Mouse (Mus musculus) adrenal gland, adult 18-20 months (tissue): ENCODE measurements around the gene Erp27. TPM values are rescaled to one million over a fixed set of nuclear protein-coding genes. Genes with fewer than 3 reads are reported as not detected.
"Not testable (repeated sequence)": the region's sequence is repeated elsewhere in the genome, so short reads cannot be mapped to it uniquely, and the experiment has no call there.

Source experiments
- DNase-seq, 2 experiments: peaks; one replicate each; pipeline ENCODE4 v3.0.0; 2021 to 2022; ENCODE audit warnings: low spot score in 2 of 2
- long read RNA-seq, 2 experiments: library from polyadenylated mRNA; stranded (forward); transcript quantifications; one replicate each; pipeline ENCODE4 v2.0.0; 2021
- total RNA-seq, 2 experiments: library from RNA; stranded (reverse); gene quantifications; 1 replicate in 1 of 2; 2 replicates in 1 of 2; pipeline ENCODE4 v1.2.3; 2021

The Erp27 gene
- not detected for total RNA-seq
- long read RNA-seq, experiment 1: 0 reads
- long read RNA-seq, experiment 2: 0 reads

DNA sequence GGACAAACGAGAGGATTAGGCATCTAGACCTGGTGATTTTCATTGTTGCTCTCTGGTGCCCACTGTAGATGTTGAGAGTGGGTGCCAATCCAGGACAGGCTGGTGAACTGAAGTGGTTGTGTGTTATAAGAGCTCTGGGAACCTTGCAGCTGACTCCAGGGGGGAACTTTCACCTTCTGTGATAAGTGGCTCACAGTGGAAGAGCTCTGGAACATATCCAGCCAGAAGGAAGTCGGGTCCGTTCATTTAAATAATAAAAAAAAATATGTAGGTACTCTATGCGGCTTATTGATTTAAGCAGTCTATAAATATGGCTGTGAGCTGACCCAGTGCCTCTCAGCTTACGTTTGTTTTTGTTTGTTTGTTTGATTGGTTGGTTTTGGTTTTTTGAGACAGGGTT lies at the start of gene Erp27:
Erp27 (minus strand) TSS at position 101 of the 400 bp plus-strand sequence.
- no peak for DNase-seq

GRCm38 (mm10) chr6:136968877-136969276 lies 46.9 kb upstream of the Erp27 start:
- not testable (repeated sequence) for DNase-seq

GRCm38 (mm10) chr6:136967466-136967865 lies 45.5 kb upstream of the Erp27 start:
- no peak for DNase-seq

- no peak for DNase-seq
These were observed 43.9 kb upstream of the Erp27 start for GRCm38 (mm10) chr6:136965912-136966311.

DNA sequence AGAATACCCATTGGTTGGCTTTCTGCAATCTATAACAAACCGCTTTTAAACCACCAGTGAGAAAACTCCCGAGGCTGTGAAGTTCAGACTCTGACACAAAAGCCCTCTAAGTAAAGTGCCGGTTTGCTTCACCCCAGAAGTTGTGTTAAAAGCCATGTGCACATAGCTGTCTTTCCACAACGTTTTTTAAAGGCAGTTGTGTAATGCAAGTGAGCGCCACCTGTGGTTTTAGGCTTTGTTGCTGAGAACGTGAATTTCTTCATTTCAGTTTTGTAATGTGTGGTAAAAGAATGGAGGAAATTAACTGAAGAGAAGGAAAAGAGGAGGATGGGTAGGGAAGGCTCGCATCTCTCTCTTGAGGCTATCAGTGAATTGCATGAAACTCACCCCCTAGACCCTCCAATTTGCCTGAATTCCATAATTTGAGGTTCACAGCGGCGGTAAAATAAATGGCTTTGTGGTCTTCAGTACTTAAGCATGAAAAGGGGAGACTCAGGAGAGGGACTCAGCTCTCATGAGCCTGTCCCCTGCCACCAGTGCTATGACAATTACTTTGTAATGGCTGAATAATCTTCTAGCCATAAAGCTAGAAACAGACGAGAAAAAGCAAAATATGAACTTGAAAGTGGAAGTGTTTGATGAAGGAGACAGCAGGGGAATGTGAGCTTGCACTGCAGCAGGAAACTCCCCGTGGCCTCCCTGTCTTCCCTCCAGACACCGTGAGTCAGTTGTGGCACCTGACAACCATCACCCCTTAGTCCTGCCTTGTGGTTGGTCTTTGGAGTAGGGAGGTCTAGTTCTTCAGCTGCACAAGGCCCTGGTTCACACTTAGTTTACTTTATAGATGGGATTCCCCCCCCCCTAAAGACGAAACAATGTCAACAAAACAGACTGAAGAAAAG lies 42.9 kb upstream of the Erp27 start:
- DNase-seq: no peak

- DNase-seq: no peak
These were observed 41.0 kb upstream of the Erp27 start for GRCm38 (mm10) chr6:136962957-136963356.

GRCm38 (mm10) chr6:136959131-136959530 lies 37.2 kb upstream of the Erp27 start:
- DNase-seq: no peak

DNA sequence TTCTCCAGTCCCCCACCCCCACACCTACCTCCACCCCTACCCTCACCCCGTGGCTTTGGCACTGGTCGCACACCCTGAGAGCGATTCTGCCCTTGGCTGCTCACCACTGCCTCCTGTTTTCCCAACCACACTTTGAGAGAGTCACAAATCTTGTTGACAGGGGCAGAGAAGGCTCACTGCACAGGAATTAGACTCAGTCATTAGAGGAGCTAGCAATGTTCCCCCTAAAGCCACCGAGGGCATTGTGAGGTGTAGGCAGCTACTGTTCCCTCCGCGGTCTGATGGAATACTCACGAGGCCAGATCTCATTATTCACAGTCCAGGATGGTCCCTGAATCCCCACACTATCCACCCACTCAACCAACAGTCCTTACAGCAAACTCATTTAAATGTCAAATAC lies 35.1 kb upstream of the Erp27 start:
- no peak for DNase-seq

DNA sequence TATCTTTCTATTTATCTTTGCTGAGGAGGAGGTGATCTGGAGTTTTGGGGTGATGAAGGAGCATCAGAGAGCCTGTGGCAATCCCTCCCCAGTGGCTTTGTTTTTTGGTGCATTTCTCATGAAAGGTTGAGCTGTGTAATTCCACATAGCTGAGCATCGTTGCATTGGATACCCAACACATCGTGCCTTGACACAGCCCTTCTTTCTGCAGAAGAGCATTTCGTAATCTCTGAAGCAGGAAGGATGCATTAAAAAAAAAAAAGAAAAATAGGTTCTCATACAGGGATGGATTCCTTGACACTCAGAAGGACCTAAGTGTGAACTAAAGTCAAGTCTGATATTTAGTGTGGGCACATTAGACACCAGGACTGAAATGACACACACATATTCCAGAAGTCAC lies 33.3 kb upstream of the Erp27 start:
- DNase-seq: no peak

DNA sequence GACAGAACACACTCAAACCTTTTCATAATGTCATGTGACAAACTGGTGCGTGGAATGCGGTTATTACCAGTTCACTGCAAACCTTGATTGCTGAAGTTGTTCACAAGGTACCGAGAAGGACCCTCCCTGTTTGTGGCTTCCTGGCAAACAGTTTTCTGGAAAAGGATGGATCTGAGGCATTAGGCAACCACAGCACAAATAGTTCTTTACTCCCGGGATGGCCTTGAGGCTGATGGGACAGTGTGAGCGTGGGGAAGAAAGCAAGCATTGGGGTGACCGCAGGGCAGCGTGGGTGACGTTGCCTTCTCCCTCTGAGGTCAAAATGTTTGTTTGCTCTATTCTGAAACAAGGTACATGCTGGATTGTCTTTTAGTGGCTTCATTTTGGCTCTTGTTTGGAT lies 32.7 kb upstream of the Erp27 start:
- DNase-seq: no peak

DNA sequence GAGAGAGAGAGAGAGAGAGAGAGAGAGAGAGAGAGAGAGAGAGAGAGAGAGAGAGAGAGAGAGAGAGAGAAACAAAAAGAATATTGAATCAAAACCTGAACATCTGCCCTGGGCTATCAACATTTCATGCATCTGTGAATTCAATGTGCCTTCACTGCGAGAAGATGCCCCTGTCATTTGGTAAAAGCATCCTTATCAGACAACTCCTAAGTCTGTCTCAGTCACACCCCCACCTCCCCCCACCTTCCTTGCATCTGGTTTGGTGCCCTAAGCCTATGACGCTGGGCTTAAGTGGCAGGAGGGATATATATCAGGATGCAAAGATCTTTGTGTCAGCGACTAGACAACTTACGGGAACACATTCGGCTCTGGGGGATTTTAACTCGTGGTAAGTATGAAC lies 32.2 kb upstream of the Erp27 start:
- no peak for DNase-seq

- DNase-seq: no peak
These were observed 30.9 kb upstream of the Erp27 start for GRCm38 (mm10) chr6:136952930-136953329.

DNA sequence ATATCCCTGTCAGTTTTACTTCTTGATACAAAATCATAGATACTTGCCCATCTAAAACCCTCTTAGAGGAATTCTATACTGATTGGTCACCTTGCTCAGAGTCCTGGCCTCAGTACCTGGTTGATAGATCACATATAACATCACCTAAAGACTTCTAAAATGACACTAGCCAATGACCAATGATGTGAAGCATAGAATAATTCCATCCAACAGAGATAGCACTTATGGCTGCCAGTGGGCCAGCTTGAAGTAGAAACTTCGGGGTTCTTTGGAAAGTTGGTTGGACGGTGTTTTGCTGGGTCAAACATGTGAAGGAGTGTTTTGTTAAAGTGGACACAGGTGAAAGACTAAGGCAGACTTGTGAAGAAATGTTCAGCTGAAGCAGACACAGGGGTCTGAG lies 28.2 kb upstream of the Erp27 start:
- DNase-seq: no peak

- no peak for DNase-seq
These were observed 25.7 kb upstream of the Erp27 start for GRCm38 (mm10) chr6:136947716-136948115.

DNA sequence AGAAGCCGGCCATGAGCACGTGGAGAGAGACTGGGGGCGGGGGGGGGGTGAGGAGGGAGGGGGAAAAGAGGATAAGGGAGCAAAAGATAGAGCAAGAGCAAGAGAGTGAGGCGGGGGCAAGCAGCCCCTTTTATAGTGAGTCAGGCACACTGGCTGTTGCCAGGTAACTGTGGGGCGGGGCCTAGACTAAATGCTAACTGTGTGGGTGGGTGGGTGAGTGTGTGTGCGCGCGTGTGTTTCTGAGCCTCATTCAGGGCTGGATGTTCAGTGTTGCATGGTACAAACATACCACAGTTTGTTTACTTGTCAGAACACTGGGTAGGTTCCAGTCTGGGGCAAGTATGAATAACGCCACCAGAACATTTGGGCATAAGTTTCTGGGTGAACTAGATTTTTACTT lies 25.0 kb upstream of the Erp27 start:
- no peak for DNase-seq

DNA sequence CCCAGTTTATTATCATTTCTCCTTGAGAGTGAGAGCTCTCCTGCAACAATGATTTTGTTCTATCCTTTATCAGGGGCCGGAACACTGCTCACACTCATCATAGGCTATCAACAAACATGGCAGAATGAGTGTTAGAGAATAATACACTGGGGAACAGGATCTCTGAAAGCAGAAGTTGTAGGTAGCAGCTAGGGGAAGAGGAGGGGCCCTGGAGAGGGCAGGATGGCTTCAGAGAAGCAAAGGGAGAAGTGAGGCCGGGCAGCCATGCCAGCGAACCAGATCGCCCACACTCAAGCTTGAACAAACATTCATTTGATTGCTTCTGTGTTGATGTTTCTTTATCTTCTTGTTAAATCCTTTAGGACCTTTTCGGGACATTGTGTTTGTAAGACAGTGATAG lies 24.3 kb upstream of the Erp27 start:
- no peak for DNase-seq

DNA sequence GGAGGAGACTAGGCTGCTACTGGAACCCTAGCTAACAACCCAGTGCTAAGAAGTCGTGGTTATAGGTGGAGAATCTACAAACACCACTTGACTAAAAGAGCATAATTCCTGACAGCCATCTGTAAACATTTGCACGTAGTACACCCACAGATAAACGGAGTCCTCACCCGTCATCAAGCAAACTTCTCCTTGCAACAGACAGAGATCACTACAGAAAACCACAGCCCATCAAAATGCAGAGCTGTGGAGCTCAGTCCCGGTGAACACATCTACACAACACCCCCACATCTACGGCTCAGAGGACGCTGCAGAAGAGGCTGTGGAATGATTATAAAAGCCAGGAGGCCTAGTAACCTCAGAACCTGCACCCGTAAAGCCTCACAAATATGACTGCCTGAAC lies 22.5 kb upstream of the Erp27 start:
- no peak for DNase-seq

DNA sequence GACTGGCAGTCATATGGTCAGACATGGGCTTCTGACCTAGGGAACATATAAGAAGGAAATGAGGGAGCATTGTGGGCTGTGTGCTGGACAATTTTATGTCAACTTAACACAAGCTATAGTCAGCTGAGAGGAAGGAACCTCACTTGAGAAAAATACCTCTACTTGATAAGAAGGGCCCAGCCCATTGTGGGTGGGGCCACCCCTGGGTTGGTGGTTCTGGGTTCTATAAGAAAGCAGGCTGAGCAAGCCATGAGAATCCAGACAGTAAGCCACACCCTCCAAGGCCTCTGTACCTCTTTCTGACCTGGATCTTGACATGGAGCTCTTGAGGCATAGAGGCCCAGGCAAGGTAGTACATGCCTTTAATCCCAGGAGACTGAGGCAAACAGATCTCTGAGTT lies 21.4 kb upstream of the Erp27 start:
- DNase-seq: no peak

DNA sequence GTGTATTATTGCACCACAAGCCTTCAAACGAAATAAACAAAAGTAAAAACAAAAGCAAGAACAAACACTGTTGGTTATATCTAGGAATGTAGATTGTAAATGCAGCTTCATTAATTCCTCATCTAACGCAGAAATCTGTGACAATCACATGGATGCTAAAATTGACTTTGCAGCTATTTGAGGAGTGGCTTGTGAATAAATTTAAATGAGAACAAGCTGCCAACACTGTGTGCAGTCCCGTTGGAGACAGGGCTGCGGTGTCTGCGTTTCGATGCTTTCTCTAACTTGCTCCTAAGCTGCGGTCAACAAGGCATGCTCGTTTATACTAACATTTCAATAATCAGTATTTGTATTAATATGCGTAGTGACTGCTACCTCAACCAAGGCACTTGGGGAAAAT lies 20.3 kb upstream of the Erp27 start:
- DNase-seq: no peak

DNA sequence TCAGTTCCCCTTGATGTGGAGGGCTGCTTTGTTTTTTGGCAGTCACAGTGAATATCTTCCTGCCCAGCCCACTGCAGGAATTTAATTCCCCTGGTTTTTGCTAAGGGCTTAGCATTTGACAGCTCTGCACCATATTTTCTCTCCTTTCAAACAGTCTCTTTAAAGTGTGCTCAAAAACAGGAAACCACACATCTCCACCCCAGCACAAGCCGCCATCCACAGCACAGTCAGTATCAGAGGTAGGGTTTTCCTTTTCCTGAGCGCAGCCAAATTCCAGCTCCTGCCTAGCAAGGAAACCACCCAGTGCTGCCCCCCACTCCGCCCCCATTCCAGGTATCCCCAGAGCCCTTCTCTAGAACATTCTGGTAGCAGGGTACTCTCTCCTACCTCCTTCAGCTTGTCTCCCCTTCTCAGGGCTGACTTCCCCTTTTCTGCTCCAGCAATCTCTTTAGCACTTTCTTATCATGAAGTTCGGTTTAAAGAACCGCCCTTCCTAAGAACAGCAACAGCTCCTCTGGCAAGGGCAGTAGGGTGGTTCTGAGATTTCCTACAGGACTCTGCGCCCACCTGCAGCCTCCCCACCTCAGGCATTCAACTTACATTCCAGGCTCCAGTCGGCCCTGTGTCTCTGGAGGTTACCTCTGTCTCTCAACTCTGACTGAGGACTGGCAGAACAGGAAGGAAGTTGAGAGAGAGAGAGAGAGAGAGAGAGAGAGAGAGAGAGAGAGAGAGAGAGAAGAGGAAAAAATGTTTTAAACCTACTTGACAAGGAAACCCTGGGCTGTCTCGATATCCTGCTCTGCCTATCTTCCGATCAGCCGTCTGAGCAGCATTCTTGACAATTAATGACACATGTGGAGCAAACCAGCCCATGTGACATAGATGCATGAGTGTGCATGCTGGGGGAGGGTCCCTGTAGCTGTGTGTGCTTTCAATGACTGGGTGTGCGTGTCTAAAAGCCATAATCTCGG lies 19.4 kb upstream of the Erp27 start, which contains the start of gene Arhgdib:
Arhgdib (minus strand) TSS at position 849 of the 971 bp plus-strand sequence.
- DNase-seq: no peak

DNA sequence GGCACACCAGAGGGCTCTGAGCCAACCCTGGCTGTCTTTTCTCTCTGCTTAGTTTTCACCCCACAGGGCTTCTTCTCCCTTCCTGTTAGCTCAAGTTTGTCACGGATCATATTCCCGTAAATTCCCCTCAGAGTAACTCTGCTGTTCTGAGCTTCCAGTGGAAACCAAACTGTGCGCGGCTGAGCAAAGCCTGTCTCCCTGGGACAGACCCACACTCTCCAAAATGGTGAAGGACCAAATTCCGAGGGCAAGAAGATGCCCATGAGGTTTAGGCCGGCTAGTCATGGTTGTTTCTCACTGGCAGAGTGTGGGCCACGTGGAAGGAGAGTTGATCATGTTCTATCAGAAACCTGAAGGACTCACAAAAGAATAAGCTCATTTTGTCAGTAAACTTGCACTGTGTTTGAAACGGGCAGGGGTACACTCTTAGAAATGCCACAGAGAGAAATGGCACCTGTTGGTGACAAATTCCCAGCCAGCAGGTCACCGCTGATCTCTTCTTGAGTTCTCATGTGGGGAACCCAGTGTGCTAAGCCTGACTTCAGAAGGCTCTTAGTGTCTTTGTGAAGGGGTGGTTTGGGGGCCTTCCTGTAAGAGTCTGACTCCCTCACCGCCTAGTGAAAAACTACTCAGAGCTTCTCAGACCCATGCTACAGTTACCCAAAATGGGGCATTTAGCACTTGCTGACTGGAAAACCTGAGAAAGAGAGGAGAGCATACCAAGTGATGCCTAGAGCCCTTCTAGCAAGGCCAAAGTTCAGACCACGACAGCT lies 18.4 kb upstream of the Erp27 start:
- no peak for DNase-seq
